Mouse (Mus musculus) forebrain, embryonic 10.5 days (tissue): ENCODE data around the gene Chd5. TPM values are rescaled to one million over a fixed set of nuclear protein-coding genes. Genes with fewer than 3 reads are reported as not detected.

Source experiments
- DNase-seq: peaks from one replicate; pipeline ENCODE4 v3.0.0-alpha.2; 2017; ENCODE audit warnings: low spot score; ENCODE audit errors: extremely low spot score
- H3K27ac ChIP-seq: fragments of 300-500 bp; sonication (generic); 2 replicates; pipeline ENCODE4 v1.5.1; 2016; ENCODE audit warnings: mild to moderate bottlenecking
- H3K27me3 ChIP-seq: fragments of 300-500 bp; sonication (generic); 2 replicates; pipeline ENCODE4 v1.6.1; 2016; ENCODE audit warnings: mild to moderate bottlenecking; ENCODE audit not compliant: poor library complexity, severe bottlenecking
- H3K36me3 ChIP-seq: fragments of 300-500 bp; sonication (generic); replicated peaks from 2 replicates; pipeline ENCODE4 v1.6.1; 2016; ENCODE audit warnings: mild to moderate bottlenecking, moderate library complexity
- H3K4me1 ChIP-seq: fragments of 300-500 bp; sonication (generic); 2 replicates; pipeline ENCODE4 v1.6.1; 2016
- H3K4me3 ChIP-seq: fragments of 300-500 bp; sonication (generic); 2 replicates; pipeline ENCODE4 v1.5.1; 2016; ENCODE audit warnings: mild to moderate bottlenecking, moderate library complexity
- H3K9me3 ChIP-seq: fragments of 300-500 bp; sonication (generic); 2 replicates; pipeline ENCODE4 v1.6.1; 2016; ENCODE audit warnings: mild to moderate bottlenecking, moderate library complexity
- WGBS: fragments of 180-500 bp; shearing (Covaris S2); methylation state at CpG from one replicate; pipeline ENCODE4 v1.1.7; 2016; 5-methylcytosine and 5-hydroxymethylcytosine counted together
- polyA plus RNA-seq: library from polyadenylated mRNA; unstranded; fragments of >200 nt; fragmentation: Nextera tagmentation; extraction: Ambion mirVana; gene quantifications from 2 replicates; pipeline ENCODE4 v1.2.1, GENCODE M21; 2016

The Chd5 gene
- polyA plus RNA-seq, 1 experiment from 2014 or later: 0.31 TPM

DNA sequence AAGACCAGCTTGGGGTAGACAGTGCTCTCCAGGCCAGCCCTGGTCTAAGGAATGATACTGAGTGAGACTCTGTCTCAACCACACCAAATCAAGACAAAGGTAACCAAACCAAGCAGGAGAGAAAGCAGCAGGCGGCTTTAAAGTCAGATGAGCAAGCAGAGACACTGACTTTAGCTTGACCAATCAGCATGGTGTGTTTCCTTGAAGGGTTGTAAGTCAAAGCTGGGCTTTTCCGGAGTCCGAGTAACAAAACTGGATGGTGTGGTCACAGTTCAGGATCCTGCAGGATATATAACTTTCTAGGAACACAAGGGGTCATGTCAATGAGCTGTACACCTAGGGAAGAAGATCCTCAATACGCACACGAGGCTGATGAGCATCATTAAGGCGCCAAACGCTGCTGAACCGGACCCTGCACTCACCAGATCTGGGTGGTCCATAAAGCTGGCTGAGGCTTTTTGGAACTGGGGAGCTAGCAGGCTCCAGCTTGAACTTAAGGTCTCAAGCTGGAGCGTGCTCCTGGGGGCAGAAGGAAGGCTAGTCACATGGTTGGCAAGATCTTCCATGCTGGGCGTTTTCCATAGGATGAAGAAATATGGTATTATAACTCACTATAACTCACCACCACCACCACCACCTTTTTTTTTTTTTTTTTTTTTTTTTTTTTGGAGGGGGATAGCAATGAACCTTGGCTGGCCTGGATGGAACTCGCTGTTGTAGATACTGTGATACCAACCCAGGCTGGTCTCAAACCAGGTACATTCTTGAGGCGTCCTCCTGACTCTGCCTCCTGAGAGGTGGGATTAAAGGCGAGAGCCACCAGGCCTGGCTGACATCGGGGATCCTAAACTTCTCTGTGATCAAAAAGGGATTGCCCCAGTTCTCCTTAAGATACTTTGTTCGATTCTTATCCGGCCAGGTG is 13.5 kb upstream of the Chd5 start:
- Histone ChIP-seq H3K4me3 (peak overlapping the region; percentile 75), H3K36me3 (peaks cover 29% of the 10 kb centered on the region), H3K4me1 (peaks cover 24% of the 10 kb centered on the region), H3K9me3 (no peaks in the 10 kb centered on the region), H3K27me3 (no peaks in the 10 kb centered on the region), H3K27ac (peak overlapping the region; percentile 94)
- DNase-seq: no peak
- 58% methylated on average over 16 of the region's 16 CpGs for WGBS

DNA sequence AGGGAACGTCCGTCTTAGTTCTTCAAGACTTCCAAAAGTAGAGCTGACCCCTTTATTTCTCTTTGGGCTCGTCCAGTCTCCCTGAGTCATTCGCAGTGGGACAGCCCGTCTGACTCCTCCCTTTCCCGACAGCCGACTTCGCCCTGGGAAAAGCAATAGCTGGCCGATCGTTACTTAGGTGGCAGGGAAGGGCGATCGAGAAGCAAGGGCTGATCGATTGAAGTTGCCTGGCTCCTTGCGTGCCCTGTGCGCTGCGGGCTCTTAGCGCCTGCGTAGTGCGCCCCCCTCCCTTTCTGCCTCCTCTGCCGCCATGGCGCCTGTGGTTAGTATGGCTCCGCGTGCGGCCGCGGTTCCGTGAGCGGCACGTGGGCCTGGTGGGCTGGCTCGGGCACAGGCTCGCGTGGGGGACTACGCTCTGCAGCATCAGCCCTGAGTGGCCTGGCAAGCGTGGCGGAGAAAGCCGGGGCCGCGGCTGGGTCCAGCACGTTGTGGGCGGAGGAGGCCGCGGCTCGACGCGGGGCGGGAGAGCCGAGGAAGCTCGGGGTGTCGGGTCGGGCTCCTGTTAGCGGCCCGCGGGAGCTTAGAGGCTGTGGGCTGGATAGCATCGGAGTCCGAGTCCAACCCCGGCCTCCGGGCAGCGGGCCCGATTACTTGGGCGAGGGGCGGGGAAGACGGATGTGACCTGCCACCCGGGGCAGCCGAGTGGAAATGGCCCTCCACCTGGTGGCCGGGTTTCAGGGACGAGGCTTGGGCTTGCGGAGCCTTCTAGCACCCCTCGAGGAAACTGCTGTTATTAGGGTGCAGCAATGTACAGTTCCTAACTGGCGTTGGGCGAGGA is 12.7 kb upstream of the Chd5 start, which contains the start of gene Rpl22:
TSS of gene Rpl22 (plus strand) at position 169 of the 838 bp plus-strand sequence.
- H3K27ac ChIP-seq: peak within 1 kb of the TSS; percentile 94
- peak; percentile 94 for DNase-seq
- H3K9me3 ChIP-seq: no peaks in the 10 kb centered on the region
- peaks cover 24% of the 10 kb centered on the region for H3K4me1 ChIP-seq
- peak within 1 kb of the TSS; percentile 75 for H3K4me3 ChIP-seq
- no peaks in the 10 kb centered on the region for H3K27me3 ChIP-seq
- WGBS: under 1% methylated on average over 70 of the region's 70 CpGs
- H3K36me3 ChIP-seq: peaks cover 38% of the 10 kb centered on the region

GRCm38 (mm10) chr4:152326543-152326942 is 11.9 kb upstream of the Chd5 start:
- peak overlapping the region; percentile 75 for H3K4me3 ChIP-seq
- no peak for DNase-seq
- H3K36me3 ChIP-seq: peaks cover 45% of the 10 kb centered on the region
- 2% methylated on average over 11 of the region's 11 CpGs for WGBS
- no peaks in the 10 kb centered on the region for H3K27me3 ChIP-seq
- no peaks in the 10 kb centered on the region for H3K9me3 ChIP-seq
- peaks cover 21% of the 10 kb centered on the region for H3K4me1 ChIP-seq
- H3K27ac ChIP-seq: peak overlapping the region; percentile 94

GRCm38 (mm10) chr4:152328691-152329090 is 9.8 kb upstream of the Chd5 start:
- H3K4me3 ChIP-seq: no peak overlapping the region
- H3K9me3 ChIP-seq: no peaks in the 10 kb centered on the region
- H3K27ac ChIP-seq: no peak overlapping the region
- peaks cover 18% of the 10 kb centered on the region for H3K4me1 ChIP-seq
- 82% methylated on average over 6 of the region's 6 CpGs for WGBS
- H3K36me3 ChIP-seq: peaks cover 67% of the 10 kb centered on the region
- no peak for DNase-seq
- H3K27me3 ChIP-seq: no peaks in the 10 kb centered on the region

DNA sequence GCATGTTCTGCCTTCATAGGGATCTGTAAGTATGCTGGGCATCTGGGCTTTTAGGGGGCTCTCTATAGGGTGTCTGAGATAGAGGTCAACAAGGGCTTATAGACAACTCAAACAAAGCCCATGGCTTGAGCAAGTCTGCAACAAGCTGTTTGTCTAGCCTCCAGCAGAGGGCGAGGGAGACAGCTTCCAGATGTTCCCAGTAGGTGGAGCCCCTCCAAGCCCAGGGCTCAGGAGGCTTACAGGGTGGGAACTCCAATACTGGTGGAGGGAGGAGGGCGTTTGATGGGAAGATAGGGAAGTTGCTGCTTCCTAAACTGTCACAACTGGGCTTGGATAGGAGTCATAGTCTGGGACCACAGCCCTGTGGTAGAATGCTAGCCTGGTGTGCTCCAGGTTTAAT is 5.5 kb upstream of the Chd5 start:
- peaks cover 25% of the 10 kb centered on the region for H3K27me3 ChIP-seq
- H3K36me3 ChIP-seq: peaks cover 83% of the 10 kb centered on the region
- peaks cover 2% of the 10 kb centered on the region; the same call in 1 of the 2 replicates for H3K4me1 ChIP-seq
- peak; percentile 68 for DNase-seq
- H3K27ac ChIP-seq: no peak overlapping the region
- no peak overlapping the region for H3K4me3 ChIP-seq
- H3K9me3 ChIP-seq: no peaks in the 10 kb centered on the region
- 58% methylated on average over 2 of the region's 2 CpGs for WGBS

- Histone ChIP-seq H3K4me3 (no peak overlapping the region), H3K27ac (no peak overlapping the region), H3K9me3 (no peaks in the 10 kb centered on the region), H3K4me1 (peaks cover 5% of the 10 kb centered on the region), H3K27me3 (peaks cover 32% of the 10 kb centered on the region), H3K36me3 (peaks cover 77% of the 10 kb centered on the region)
- WGBS: 97% methylated on average over 12 of the region's 12 CpGs
- DNase-seq: no peak
These were observed 4.9 kb upstream of the Chd5 start for GRCm38 (mm10) chr4:152333587-152333986.

- no peak overlapping the region for H3K4me3 ChIP-seq
- H3K27me3 ChIP-seq: peaks cover 74% of the 10 kb centered on the region
- H3K9me3 ChIP-seq: no peaks in the 10 kb centered on the region
- peaks cover 31% of the 10 kb centered on the region for H3K4me1 ChIP-seq
- peaks cover 35% of the 10 kb centered on the region for H3K36me3 ChIP-seq
- DNase-seq: no peak
- H3K27ac ChIP-seq: no peak overlapping the region
- 31% methylated on average over 6 of the region's 6 CpGs for WGBS
These were observed 679 bp upstream of the Chd5 start for GRCm38 (mm10) chr4:152337772-152338171.

DNA sequence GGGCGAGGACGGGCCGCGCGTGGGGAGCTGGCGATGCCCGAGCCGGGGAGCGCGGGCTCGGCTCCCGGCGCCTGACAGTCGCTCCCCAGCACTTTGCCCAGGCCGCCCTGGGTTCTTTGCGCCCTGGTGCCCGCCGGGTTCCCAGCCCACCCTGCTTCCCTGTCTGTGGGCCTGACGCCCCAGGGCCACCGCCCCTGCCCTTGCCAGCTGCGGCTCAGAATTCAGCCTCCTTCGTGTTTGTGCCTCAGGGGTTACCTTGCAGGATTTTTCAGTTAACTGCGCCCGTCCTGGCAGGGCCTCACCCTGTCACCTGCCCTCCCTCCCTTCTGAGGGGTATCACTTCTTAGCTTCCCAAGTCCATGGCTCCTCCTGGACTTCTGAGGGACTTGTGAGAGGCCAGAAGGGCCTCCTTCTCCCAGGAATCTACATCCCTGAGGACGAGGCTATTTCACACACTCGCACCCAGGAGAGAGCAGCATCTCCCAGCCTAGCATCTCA is 891 bp downstream of the Chd5 start:
- Histone ChIP-seq H3K27me3 (peaks cover 87% of the 10 kb centered on the region), H3K4me1 (peaks cover 32% of the 10 kb centered on the region), H3K27ac (0 out of 2 replicates have a peak overlapping the region, but pooled peaks have one; percentile 51), H3K4me3 (peak overlapping the region; percentile 71), H3K9me3 (no peaks in the 10 kb centered on the region), H3K36me3 (peaks cover 19% of the 10 kb centered on the region)
- DNase-seq: no peak
- under 1% methylated on average over 26 of the region's 26 CpGs for WGBS

DNA sequence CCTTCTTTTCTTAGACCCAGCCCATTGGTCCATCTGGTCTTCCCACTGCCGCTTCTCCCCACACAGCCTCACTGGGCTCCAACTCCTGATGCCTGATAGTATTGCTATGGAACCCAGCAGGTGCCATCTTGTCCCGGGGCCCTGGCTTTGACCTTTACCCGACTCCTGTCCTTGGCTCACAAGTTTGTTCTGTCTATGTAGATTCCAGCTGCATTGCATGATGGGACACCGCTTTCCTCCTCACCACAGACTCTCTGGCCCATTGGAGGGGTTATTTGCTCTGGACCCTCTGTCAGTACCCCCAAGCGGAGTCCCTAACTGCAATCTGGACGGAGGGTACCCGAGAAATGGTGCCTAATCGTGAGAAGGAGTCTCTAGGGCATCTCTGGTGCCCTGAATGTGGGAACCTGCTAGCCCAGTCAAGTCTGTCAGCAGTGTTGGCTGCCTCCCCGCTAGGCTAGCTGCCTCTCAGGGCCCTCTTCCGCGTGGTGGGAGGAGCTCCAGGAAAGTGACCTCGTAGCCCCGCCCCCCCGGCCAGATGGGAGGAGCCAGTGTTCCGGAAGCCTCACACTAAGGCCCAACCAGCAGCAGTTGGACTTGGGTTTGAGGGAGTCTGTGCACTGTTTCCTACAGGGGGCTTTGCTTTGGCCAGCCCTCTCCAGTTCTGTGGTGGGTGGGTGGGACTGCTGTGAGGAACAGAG is 2.3 kb downstream of the Chd5 start:
- Histone ChIP-seq H3K36me3 (peaks cover 5% of the 10 kb centered on the region), H3K27ac (no peak overlapping the region), H3K27me3 (peaks cover 87% of the 10 kb centered on the region), H3K9me3 (no peaks in the 10 kb centered on the region), H3K4me1 (peaks cover 40% of the 10 kb centered on the region), H3K4me3 (no peak overlapping the region)
- 35% methylated on average over 15 of the region's 15 CpGs for WGBS
- DNase-seq: no peak

- H3K27me3 ChIP-seq: peaks cover 79% of the 10 kb centered on the region
- DNase-seq: peak; percentile 55
- WGBS: 13% methylated on average over 5 of the region's 5 CpGs
These were observed 4.8 kb downstream of the Chd5 start for GRCm38 (mm10) chr4:152343296-152343695.

GRCm38 (mm10) chr4:152344651-152345050 is 6.2 kb downstream of the Chd5 start:
- peaks cover 32% of the 10 kb centered on the region for H3K4me1 ChIP-seq
- H3K4me3 ChIP-seq: no peak overlapping the region
- no peaks in the 10 kb centered on the region for H3K36me3 ChIP-seq
- no peak for DNase-seq
- H3K9me3 ChIP-seq: no peaks in the 10 kb centered on the region
- no peak overlapping the region for H3K27ac ChIP-seq
- 65% methylated on average over 7 of the region's 7 CpGs for WGBS
- peaks cover 79% of the 10 kb centered on the region for H3K27me3 ChIP-seq

More at GRCm38 (mm10) chr4:152343296-152343695, 4.8 kb downstream of the Chd5 start:
- no peak overlapping the region for H3K4me3 ChIP-seq
- no peak overlapping the region for H3K27ac ChIP-seq
- H3K4me1 ChIP-seq: peaks cover 38% of the 10 kb centered on the region
- H3K36me3 ChIP-seq: no peaks in the 10 kb centered on the region
- no peaks in the 10 kb centered on the region for H3K9me3 ChIP-seq
